Mouse (Mus musculus) thymus, adult 2 months (tissue): Measurements from ENCODE around the gene B3gnt3.

Experiments used
- CTCF ChIP-seq: fragments of 200-500 bp; IDR thresholded peaks from 2 replicates; pipeline ENCODE4 v1.5.1; 2012; ENCODE audit warnings: mild to moderate bottlenecking, control low read depth, low read length, moderate library complexity, borderline replicate concordance; ENCODE audit not compliant: control insufficient read depth, poor library complexity, insufficient read depth; ENCODE audit errors: extremely low read depth
- POLR2A ChIP-seq: fragments of 200-500 bp; IDR thresholded peaks from 2 replicates; pipeline ENCODE4 v1.6.1; 2012; ENCODE audit warnings: mild to moderate bottlenecking, low read length, control low read depth, moderate library complexity; ENCODE audit not compliant: control insufficient read depth, poor library complexity, insufficient read depth; ENCODE audit errors: extremely low read depth

DNA sequence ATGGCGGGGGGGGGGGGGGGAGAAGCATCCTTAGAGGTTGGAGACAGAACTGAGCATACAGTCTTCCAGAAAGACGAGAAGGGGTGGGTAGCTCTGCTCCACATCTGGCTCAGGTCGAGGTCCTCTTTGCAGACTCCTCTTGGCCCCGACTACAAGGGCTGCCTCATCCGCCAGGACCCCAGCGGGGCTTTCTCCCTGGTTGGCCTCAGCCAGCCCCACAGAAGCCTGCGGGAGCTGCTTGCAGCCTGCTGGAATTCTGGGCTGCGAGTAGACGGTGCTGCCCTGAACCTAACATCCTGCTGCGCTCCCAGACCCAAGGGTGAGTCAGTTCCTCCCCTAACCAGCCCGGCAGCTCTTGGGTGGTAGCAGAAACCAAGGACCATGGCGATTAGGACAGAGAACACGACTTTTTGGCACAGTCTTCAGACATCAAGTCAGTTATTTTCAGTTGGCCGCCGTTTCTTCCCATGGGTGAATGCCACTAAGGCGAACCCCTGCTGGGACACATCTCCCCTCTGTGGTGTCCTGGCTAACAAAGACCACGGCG is 20.1 kb downstream of the B3gnt3 start:
- no peak for TF ChIP-seq POLR2A
- TF ChIP-seq CTCF = no peak
